Mouse (Mus musculus): ENCODE data around the gene Ncor2.
A peak's percentile ranks its signal among the peaks of the same experiment; 100 is the strongest.

Gene Ncor2

DNA sequence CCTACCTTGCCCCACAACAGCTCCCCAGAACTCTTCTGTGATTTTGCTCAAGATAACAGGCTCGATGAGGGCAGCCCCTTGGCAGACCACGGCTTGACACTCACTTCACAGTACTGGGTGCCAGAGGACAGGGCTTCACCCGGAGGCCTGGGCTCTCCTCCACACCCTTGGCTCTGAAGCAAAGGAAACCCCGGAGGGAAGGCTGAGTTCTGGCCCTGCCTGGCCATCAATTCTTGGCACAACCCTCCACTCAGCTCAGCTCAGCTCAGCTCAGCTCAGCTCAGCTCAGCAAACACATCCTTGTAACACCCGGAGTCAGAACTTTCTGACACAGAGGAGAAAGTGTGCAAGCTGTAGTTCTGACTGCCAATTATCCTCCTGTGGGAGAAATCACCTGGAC lies 30.3 kb downstream of the Ncor2 start:
- DNase-seq (ENCODE audit: low spot score in 2 of 2) = peak; percentile 80 to 82

DNA sequence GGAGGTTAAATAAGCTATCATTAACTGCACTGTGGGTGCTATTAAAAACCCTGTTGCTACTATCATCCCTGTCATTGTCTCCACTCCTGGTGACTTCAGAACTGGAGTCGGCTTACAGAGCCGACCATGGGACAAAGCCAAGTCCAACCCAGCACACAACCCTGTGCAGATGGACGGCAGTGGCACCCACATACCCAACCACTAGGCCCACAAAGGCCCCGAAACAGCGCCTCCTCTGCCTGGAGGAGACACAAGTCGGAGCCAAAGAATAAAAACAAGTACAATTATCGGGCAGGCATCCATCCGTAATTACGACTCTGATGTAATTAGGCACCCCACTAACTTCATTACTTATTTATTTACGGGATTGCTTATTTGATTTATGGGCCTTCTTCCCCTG lies 30.8 kb downstream of the Ncor2 start:
- DNase-seq (ENCODE audit: low spot score in 2 of 2) = no peak

- no peak for DNase-seq (ENCODE audit: low spot score in 2 of 2)
Observed at GRCm38 (mm10) chr5:125147124-125147523, 31.9 kb downstream of the Ncor2 start.

DNA sequence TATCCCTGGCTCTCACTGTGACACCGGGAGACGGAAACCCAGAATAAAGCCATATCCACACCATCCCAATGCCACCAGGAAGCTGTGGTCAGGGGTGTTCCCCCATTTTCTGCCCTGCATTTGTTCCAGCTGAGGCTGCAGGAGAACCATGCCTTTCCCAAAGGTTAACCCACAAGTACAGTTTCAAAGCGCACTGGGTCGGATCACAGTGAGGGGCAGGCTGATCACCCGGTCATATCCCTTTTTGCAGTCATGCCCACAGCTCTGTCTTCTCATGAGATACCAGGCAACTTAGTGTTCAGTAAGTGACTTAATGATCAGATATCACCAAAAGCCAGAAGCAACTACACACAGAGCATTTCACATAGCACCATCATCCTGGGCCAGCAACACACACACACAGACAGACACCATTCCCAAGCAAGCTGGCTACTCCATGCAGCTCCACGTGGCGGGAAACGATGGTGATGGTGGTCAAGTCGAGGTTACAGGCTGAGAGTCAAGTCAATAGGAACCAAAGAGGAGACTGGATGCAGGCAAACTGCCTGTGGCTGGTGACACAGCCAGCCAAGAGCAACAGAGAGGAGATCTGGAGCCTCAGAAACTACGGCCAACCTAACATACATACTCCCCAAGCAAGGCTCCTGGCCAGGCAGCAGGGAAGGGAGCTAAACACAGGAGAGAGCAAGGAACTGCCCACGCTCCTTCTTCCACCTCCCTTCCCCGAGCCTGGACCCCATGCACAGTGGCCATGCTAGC lies 35.7 kb downstream of the Ncor2 start:
- no peak for DNase-seq (ENCODE audit: low spot score in 2 of 2)

- peak in 1 of 2 experiments; percentile 45 for DNase-seq (ENCODE audit: low spot score in 2 of 2)
Observed at GRCm38 (mm10) chr5:125141916-125142315, 37.1 kb downstream of the Ncor2 start.

GRCm38 (mm10) chr5:125141525-125141880 lies 37.5 kb downstream of the Ncor2 start:
- DNase-seq (ENCODE audit: low spot score in 2 of 2) = no peak

GRCm38 (mm10) chr5:125140832-125141524 lies 38.0 kb downstream of the Ncor2 start:
- peak; percentile 99 to 100 for DNase-seq (ENCODE audit: low spot score in 2 of 2)

DNA sequence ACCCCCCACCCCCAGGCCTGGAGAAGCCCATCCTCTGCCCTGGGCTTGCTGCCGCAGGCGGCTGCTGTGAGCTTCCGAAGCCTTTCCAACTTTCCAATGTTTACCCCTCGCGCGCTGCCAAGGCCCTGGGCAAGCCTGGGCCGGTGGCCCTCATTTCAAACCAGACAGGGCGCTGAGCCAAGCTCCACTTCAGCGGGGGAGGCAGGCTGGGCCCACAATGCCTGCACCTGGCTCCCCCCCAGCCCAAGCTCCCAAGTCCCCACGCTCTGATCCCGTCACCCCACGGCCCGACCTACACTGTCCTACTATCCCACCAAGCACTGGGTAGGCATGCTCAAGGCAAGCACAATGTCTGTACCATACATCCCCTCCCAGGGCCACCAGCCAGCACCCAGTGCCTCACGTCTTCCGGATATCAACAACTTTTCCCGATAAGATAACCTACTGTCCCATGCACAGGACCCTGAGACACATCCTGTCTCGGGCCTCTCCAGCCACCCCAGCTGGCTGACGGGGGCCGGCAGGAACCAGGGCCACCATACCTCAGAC lies 38.8 kb downstream of the Ncor2 start:
- DNase-seq (ENCODE audit: low spot score in 2 of 2) = peak; percentile 79 to 84

DNA sequence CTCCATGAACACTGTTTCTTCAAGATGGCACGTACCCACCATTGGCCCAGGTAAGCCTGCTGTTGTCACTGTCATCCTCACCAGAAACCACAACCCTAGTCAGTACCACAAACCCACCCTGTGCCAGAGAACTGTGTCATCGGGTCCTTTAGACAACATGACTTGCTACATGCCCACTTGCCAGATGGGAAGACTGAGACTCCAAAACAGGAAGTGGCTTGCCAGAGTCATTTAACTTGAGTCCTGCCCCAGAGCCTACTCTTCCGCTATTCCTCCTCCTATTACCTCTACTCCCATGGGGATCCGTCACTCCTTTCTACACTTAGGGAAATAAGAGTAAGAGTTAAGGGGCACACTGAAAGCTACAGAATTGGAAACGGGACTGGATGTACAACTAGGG lies 39.4 kb downstream of the Ncor2 start:
- no peak for DNase-seq (ENCODE audit: low spot score in 2 of 2)

- no peak for DNase-seq (ENCODE audit: low spot score in 2 of 2)
Observed at GRCm38 (mm10) chr5:125138841-125139430, 40.1 kb downstream of the Ncor2 start.

DNA sequence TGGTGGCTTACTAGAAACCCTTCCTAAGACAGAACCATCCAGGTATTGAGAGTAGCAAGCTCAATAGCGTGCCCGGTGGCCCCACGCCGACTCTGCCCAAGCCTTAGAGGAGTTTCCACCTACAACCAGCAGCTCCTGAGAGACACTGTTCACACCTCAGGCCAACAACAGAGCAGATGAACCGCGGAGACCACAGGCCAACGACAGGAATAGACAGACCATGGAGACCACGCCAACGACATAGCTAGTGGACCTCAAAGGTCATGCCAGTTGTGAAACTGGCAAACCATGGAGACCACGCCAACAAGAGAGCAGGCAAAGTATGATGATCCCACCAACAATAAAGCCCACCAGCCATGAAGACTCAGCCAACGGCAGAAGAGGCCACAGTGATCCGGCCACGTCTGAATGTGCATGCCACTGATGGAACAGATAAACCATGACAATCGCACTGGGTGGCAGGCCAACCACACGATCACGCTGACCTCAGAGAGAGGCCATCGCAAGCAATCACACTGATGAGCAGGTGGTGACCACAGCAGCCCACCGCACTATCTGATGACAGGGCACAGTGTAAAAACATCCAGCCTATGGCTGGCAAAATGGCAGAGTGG lies 41.2 kb downstream of the Ncor2 start:
- no peak for DNase-seq (ENCODE audit: low spot score in 2 of 2)

GRCm38 (mm10) chr5:125136996-125137671 lies 41.9 kb downstream of the Ncor2 start:
- peak in 1 of 2 experiments; percentile 40 for DNase-seq (ENCODE audit: low spot score in 2 of 2)

GRCm38 (mm10) chr5:125136296-125136995 lies 42.6 kb downstream of the Ncor2 start:
- no peak for DNase-seq (ENCODE audit: low spot score in 2 of 2)

- peak; percentile 71 to 79 for DNase-seq (ENCODE audit: low spot score in 2 of 2)
Observed at GRCm38 (mm10) chr5:125134795-125135468, 44.1 kb downstream of the Ncor2 start.

DNA sequence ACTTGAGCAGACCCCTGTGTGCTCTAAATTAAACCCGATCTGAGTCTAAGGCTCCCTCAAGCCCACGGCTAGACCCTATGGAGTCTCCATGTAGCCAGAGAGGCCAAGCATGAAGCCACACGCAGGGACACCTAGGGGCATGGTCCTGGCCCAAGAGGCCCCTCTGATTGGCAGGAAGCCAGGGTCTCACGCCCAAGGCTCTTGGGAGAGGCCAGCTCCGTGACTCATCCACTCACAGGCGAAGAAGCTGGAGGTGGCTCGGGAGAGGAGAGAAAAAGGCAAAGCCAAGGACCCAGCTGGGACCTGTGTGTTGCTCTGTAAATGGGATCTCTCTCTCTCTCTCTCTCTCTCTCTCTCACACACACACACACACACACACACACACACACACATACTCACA lies 44.6 kb downstream of the Ncor2 start:
- DNase-seq (ENCODE audit: low spot score in 2 of 2) = peak in 1 of 2 experiments; percentile 43

DNA sequence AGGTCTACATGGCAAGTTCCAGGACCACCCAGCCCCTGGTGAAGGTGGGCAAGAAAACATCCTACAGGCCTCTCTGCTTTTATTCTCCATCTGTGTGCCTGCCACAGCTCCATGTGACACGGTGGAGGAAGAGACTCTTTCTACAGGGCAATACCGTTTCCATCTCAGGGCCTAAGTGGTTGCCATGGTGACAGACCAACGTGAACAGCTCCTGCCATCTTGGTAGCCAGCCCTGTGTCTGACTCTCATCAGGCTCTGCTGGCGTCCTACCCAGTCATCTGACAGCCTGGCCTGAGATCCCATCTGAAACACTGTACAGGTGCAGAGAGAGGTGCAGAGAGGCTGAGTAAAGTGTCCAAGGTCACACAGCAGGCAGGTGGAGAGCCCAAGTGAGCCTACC lies 45.4 kb downstream of the Ncor2 start:
- peak in 1 of 2 experiments; percentile 35 for DNase-seq (ENCODE audit: low spot score in 2 of 2)

GRCm38 (mm10) chr5:125132566-125133260 lies 46.3 kb downstream of the Ncor2 start:
- no peak for DNase-seq (ENCODE audit: low spot score in 2 of 2)

DNA sequence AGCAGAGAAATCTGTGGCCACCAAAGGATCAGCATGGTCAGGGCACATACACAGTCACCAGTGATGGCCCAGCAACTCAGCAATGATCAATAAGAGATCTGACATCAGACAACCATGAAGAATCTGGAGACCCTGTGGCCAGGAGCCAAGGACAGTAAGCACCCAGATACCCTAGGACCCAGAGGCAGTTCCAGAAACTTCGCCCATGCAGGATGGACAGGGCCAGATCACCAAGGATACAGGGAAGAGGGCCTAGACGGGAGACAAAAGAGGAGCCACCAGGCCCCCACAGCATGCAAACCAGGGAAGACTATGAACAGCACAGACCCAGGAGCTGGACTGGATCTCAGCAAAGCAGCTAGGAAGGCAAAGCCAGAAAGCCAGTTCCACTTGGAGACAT lies 47.0 kb downstream of the Ncor2 start:
- no peak for DNase-seq (ENCODE audit: low spot score in 2 of 2)

- DNase-seq (ENCODE audit: low spot score in 2 of 2) = no peak
Observed at GRCm38 (mm10) chr5:125130406-125130805, 48.6 kb downstream of the Ncor2 start.

- DNase-seq (ENCODE audit: low spot score in 2 of 2) = no peak
Observed at GRCm38 (mm10) chr5:125128939-125129385, 50.1 kb downstream of the Ncor2 start.

All from heart, adult 9 months (tissue).